Mouse (Mus musculus): ENCODE results near the gene Lck. TPM values are rescaled to one million over a fixed set of nuclear protein-coding genes. Genes with fewer than 3 reads are reported as not detected.
A peak's percentile ranks its signal among the peaks of the same experiment; 100 is the strongest.
"Not testable (repeated sequence)": the region's sequence is repeated elsewhere in the genome, so short reads cannot be mapped to it uniquely, and the experiment has no call there.

Gene Lck
- total and polyA plus RNA-seq, 3 experiments, result 2.7 to 6.9 TPM; not detected in 1

DNA sequence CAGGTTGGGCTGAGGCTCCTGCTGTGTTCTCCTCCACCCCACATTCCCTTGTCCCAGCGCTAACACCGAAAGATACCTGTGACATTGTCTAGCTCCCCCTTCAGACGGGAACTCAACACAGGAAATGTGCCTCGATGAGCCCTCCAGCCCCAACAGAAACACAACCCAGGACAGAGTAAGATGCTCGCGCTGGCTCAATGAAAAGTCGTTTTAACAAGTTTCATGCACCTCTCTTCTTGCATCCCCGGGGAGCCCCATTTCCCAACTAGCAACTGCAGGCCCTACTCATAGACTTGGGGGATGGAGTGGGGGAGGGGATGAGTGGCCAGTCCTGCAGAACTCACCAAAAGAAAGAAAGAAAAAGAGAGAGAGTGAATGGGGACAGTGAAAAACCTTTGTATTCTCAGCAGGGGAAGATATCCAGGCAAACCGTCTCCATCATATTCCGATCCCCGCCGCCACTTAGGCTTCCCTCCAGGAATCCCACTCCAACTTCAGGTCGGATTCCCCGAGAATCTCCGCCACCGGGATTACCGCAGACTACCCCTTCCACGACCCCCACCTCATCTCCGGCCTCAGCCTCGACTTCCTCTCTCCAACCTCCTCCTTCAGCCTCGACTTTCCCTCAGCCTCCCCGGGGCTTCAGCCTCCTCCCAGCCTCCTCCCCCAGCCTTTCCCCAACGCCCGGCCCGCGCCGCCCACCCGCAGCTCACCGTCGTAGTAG, 31.4 kb downstream of the Lck start:
- no peaks in the 10 kb centered on the region for H3K27me3 ChIP-seq (ENCODE audit: control insufficient read depth in 1 of 2, insufficient read depth in 2 of 2, low read length in 2 of 2)
- H3K27ac ChIP-seq (ENCODE audit: control insufficient read depth, low read depth, low read length), result peak overlapping the region; percentile 62
- peaks cover 0 to 19% of the 10 kb centered on the region in 2 experiments; a peak in 3 of 4 replicates for H3K36me3 ChIP-seq (ENCODE audit: control insufficient read depth in 1 of 2, insufficient read depth in 2 of 2, low read length in 2 of 2)
- H3K9ac ChIP-seq (ENCODE audit: control insufficient read depth, low read depth, low read length, poor library complexity, severe bottlenecking), result peak overlapping the region; percentile 81
- TF ChIP-seq KAT2A (conservative IDR thresholded peaks at IDR 0.05; ENCODE audit: low read depth, low read length) (0 out of 2 replicates have a peak, but pooled peaks have one; percentile 11), TAL1 (IDR thresholded peaks at IDR 0.05; ENCODE audit: low read length) (no peak), CHD2 (IDR thresholded peaks at IDR 0.05; ENCODE audit: low read length) (peak; percentile 27; the same call in 1 of the 2 replicates), CHD1 (IDR thresholded peaks at IDR 0.05; ENCODE audit: low read depth, low read length) (0 out of 2 replicates have a peak, but pooled peaks have one; percentile 4), MXI1 (IDR thresholded peaks at IDR 0.05; ENCODE audit: low read depth, low read length) (peak; percentile 59), CTCF (IDR thresholded peaks at IDR 0.05 in 2 of 3, conservative IDR thresholded peaks at IDR 0.05 in 1 of 3; ENCODE audit: control insufficient read depth in 1 of 3, insufficient read depth in 1 of 3, low read depth in 2 of 3, low read length in 3 of 3, poor library complexity in 1 of 3, severe bottlenecking in 1 of 3) (peak; percentile 25 to 47 (median 26)), MAX (IDR thresholded peaks at IDR 0.05; ENCODE audit: low read length) (no peak), ZNF384 (IDR thresholded peaks at IDR 0.05; ENCODE audit: low read depth, low read length) (no peak), MYB (IDR thresholded peaks at IDR 0.05; ENCODE audit: low read depth, low read length) (no peak), POLR2A (IDR thresholded peaks at IDR 0.05; ENCODE audit: control insufficient read depth in 1 of 2, insufficient read depth in 1 of 2, low read depth in 1 of 2, low read length in 2 of 2, poor library complexity in 1 of 2) (peak in 1 of 2 experiments; percentile 88; a peak in 2 of 4 replicates)
- peaks cover 31% of the 10 kb centered on the region for H3K79me2 ChIP-seq (ENCODE audit: control insufficient read depth, insufficient read depth, low read length, poor library complexity)
- H3K4me3 ChIP-seq (ENCODE audit: control insufficient read depth in 1 of 2, insufficient read depth in 1 of 2, low read depth in 2 of 2, low read length in 2 of 2), result peak overlapping the region; percentile 89 to 93
- H3K9me3 ChIP-seq (replicated peaks; ENCODE audit: insufficient read depth, low read length), result no peaks in the 10 kb centered on the region
- DNase-seq (ENCODE audit: low read depth, low spot score), result peak; percentile 68
- H3K4me1 ChIP-seq (ENCODE audit: control insufficient read depth in 1 of 2, insufficient read depth in 2 of 2, low read length in 2 of 2), result peaks cover 5 to 17% of the 10 kb centered on the region in 2 experiments

- Histone ChIP-seq H3K36me3 (ENCODE audit: control insufficient read depth in 1 of 2, insufficient read depth in 2 of 2, low read length in 2 of 2) (peaks cover 0 to 12% of the 10 kb centered on the region in 2 experiments; a peak in 2 of 4 replicates), H3K9ac (ENCODE audit: control insufficient read depth, low read depth, low read length, poor library complexity, severe bottlenecking) (no peak overlapping the region), H3K4me3 (ENCODE audit: control insufficient read depth in 1 of 2, insufficient read depth in 1 of 2, low read depth in 2 of 2, low read length in 2 of 2) (no peak overlapping the region), H3K79me2 (ENCODE audit: control insufficient read depth, insufficient read depth, low read length, poor library complexity) (peaks cover 34% of the 10 kb centered on the region), H3K27ac (ENCODE audit: control insufficient read depth, low read depth, low read length) (no peak overlapping the region), H3K27me3 (ENCODE audit: control insufficient read depth in 1 of 2, insufficient read depth in 2 of 2, low read length in 2 of 2) (no peaks in the 10 kb centered on the region), H3K9me3 (replicated peaks; ENCODE audit: insufficient read depth, low read length) (no peaks in the 10 kb centered on the region), H3K4me1 (ENCODE audit: control insufficient read depth in 1 of 2, insufficient read depth in 2 of 2, low read length in 2 of 2) (peaks cover 0 to 12% of the 10 kb centered on the region in 2 experiments)
- DNase-seq (ENCODE audit: low read depth, low spot score), result peak; percentile 70
- TF ChIP-seq CHD1 (IDR thresholded peaks at IDR 0.05; ENCODE audit: low read depth, low read length), result no peak
- no peak for TF ChIP-seq ZNF384 (IDR thresholded peaks at IDR 0.05; ENCODE audit: low read depth, low read length)
- TF ChIP-seq TCF12 (IDR thresholded peaks at IDR 0.05; ENCODE audit: low read depth, low read length), result no peak
- peak; percentile 52 to 72 (median 59); a peak in 5 of 6 replicates for TF ChIP-seq CTCF (IDR thresholded peaks at IDR 0.05 in 2 of 3, conservative IDR thresholded peaks at IDR 0.05 in 1 of 3; ENCODE audit: control insufficient read depth in 1 of 3, insufficient read depth in 1 of 3, low read depth in 2 of 3, low read length in 3 of 3, poor library complexity in 1 of 3, severe bottlenecking in 1 of 3)
- peak; percentile 40 for TF ChIP-seq SMC3 (IDR thresholded peaks at IDR 0.05; ENCODE audit: low read depth, low read length)
- no peak for TF ChIP-seq ZMIZ1 (IDR thresholded peaks at IDR 0.05; ENCODE audit: low read depth, low read length)
- TF ChIP-seq MAX (IDR thresholded peaks at IDR 0.05; ENCODE audit: low read length), result no peak
- TF ChIP-seq BHLHE40 (IDR thresholded peaks at IDR 0.05; ENCODE audit: borderline replicate concordance, low read depth, low read length), result no peak
- TF ChIP-seq RAD21 (IDR thresholded peaks at IDR 0.05; ENCODE audit: low read depth, low read length), result peak; percentile 49
- no peak for TF ChIP-seq UBTF (IDR thresholded peaks at IDR 0.05; ENCODE audit: borderline replicate concordance, insufficient read depth, low read depth, low read length)
- TF ChIP-seq EP300 (IDR thresholded peaks at IDR 0.05; ENCODE audit: low read depth in 1 of 2, low read length in 2 of 2), result no peak
- 0 out of 2 replicates have a peak, but pooled peaks have one; percentile 29 for TF ChIP-seq ZC3H11A (IDR thresholded peaks at IDR 0.05; ENCODE audit: low read depth, low read length)
- no peak for TF ChIP-seq ZKSCAN1 (IDR thresholded peaks at IDR 0.05; ENCODE audit: low read depth, low read length)
- no peak for TF ChIP-seq TBP (IDR thresholded peaks at IDR 0.05; ENCODE audit: low read depth, low read length)
- TF ChIP-seq USF2 (IDR thresholded peaks at IDR 0.05; ENCODE audit: borderline replicate concordance in 1 of 2, insufficient read depth in 1 of 2, low read depth in 1 of 2, low read length in 2 of 2), result no peak
- no peak for TF ChIP-seq GABPA (IDR thresholded peaks at IDR 0.05; ENCODE audit: low read depth, low read length)
Measured at GRCm38 (mm10) chr4:129540012-129540411, 33.4 kb downstream of the Lck start.

DNA sequence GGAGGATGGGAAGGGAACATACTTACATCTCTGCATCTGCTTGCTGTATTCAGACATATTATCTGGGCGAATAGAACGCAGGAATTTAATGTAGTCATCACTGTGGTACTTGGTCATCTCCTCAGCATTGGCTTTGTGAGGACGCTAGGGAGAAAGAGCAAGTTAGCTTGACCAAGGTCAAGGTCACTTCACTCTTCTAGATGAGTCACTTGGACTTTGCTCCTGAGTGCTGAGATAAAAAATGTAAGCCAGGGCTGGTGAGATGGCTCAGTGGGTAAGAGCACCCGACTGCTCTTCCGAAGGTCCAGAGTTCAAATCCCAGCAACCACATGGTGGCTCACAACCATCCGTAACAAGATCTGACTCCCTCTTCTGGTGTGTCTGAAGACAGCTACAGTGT, 44.5 kb downstream of the Lck start:
- not testable (repeated sequence) for H3K27ac ChIP-seq (ENCODE audit: control insufficient read depth, low read depth, low read length); H3K4me3 ChIP-seq (ENCODE audit: control insufficient read depth in 1 of 2, insufficient read depth in 1 of 2, low read depth in 2 of 2, low read length in 2 of 2); H3K9ac ChIP-seq (ENCODE audit: control insufficient read depth, low read depth, low read length, poor library complexity, severe bottlenecking); H3K27me3 ChIP-seq (ENCODE audit: control insufficient read depth in 1 of 2, insufficient read depth in 2 of 2, low read length in 2 of 2); H3K4me1 ChIP-seq (ENCODE audit: control insufficient read depth in 1 of 2, insufficient read depth in 2 of 2, low read length in 2 of 2); H3K79me2 ChIP-seq (ENCODE audit: control insufficient read depth, insufficient read depth, low read length, poor library complexity); DNase-seq (ENCODE audit: low read depth, low spot score); H3K9me3 ChIP-seq (replicated peaks; ENCODE audit: insufficient read depth, low read length)
- H3K36me3 ChIP-seq (ENCODE audit: control insufficient read depth in 1 of 2, insufficient read depth in 2 of 2, low read length in 2 of 2), result peaks cover 0 to 12% of the 10 kb centered on the region in 2 experiments; a peak in 2 of 4 replicates
